Mouse (Mus musculus): ENCODE measurements around the gene Pepd. TPM values are rescaled to one million over a fixed set of nuclear protein-coding genes. Genes with fewer than 3 reads are reported as not detected.
A peak's percentile ranks its signal among the peaks of the same experiment; 100 is the strongest.

Gene Pepd
- polyA plus RNA-seq (2014; fragmentation: Nextera tagmentation; extraction: Ambion mirVana) = 62.9 and 74.2 TPM in 2 replicates

GRCm38 (mm10) chr7:34911919-34912897 is at the start of gene Pepd:
Pepd (plus strand) TSS chr7:34912379.
- Histone ChIP-seq H3K9me3 (ENCODE audit: control insufficient read depth, low read length) (no peaks in the 10 kb centered on the region), H3K4me2 (ENCODE audit: low read depth) (peak within 1 kb of the TSS; percentile 78), H3K9ac (ENCODE audit: low read length) (peak within 1 kb of the TSS; percentile 73), H3K4me1 (ENCODE audit: control insufficient read depth, insufficient read depth, low read length) (peaks cover 5% of the 10 kb centered on the region; the same call in 1 of the 2 replicates), H3K36me3 (ENCODE audit: control insufficient read depth, insufficient read depth, low read length) (no peaks in the 10 kb centered on the region), H3K27ac (ENCODE audit: low read depth, low read length) (no peak within 1 kb of the TSS), H3K27me3 (ENCODE audit: control insufficient read depth, insufficient read depth, low read length) (no peaks in the 10 kb centered on the region), H3K4me3 (ENCODE audit: low read depth, low read length) (peak within 1 kb of the TSS; percentile 73)
- WGBS = 6% methylated on average over 44 of the region's 44 CpGs
- DNase-seq (ENCODE audit: low spot score) (peak; percentile 92), ATAC-seq (ENCODE audit: insufficient read depth, low FRiP score, low TSS enrichment) (peak; percentile 95)

GRCm38 (mm10) chr7:34867289-34867688 is 44.9 kb upstream of the Pepd start:
- Histone ChIP-seq H3K27me3 (ENCODE audit: control insufficient read depth, insufficient read depth, low read length) (no peaks in the 10 kb centered on the region), H3K4me3 (ENCODE audit: low read depth, low read length) (no peak overlapping the region), H3K4me2 (ENCODE audit: low read depth) (no peak overlapping the region), H3K27ac (ENCODE audit: low read depth, low read length) (no peak overlapping the region), H3K9me3 (ENCODE audit: control insufficient read depth, low read length) (no peaks in the 10 kb centered on the region), H3K9ac (ENCODE audit: low read length) (no peak overlapping the region), H3K4me1 (ENCODE audit: control insufficient read depth, insufficient read depth, low read length) (no peaks in the 10 kb centered on the region), H3K36me3 (ENCODE audit: control insufficient read depth, insufficient read depth, low read length) (no peaks in the 10 kb centered on the region)
- WGBS = 71% methylated on average over 6 of the region's 6 CpGs
- no peak for ATAC-seq (ENCODE audit: insufficient read depth, low FRiP score, low TSS enrichment)
- no peak for DNase-seq (ENCODE audit: low spot score)

GRCm38 (mm10) chr7:34869693-34870092 is 42.5 kb upstream of the Pepd start:
- 77% methylated on average over 13 of the region's 13 CpGs for WGBS
- no peak overlapping the region for H3K4me3 ChIP-seq (ENCODE audit: low read depth, low read length)
- ATAC-seq (ENCODE audit: insufficient read depth, low FRiP score, low TSS enrichment) = peak; percentile 38; the same call in 1 of the 2 replicates

GRCm38 (mm10) chr7:34876787-34877186 is 35.4 kb upstream of the Pepd start:
- H3K27ac ChIP-seq (ENCODE audit: low read depth, low read length) = no peak overlapping the region
- 67% methylated on average over 7 of the region's 7 CpGs for WGBS

More at GRCm38 (mm10) chr7:34869693-34870092, 42.5 kb upstream of the Pepd start:
- peak; percentile 28 for DNase-seq (ENCODE audit: low spot score)
- Histone ChIP-seq H3K27me3 (ENCODE audit: control insufficient read depth, insufficient read depth, low read length) (no peaks in the 10 kb centered on the region), H3K36me3 (ENCODE audit: control insufficient read depth, insufficient read depth, low read length) (no peaks in the 10 kb centered on the region), H3K4me1 (ENCODE audit: control insufficient read depth, insufficient read depth, low read length) (no peaks in the 10 kb centered on the region), H3K4me2 (ENCODE audit: low read depth) (no peak overlapping the region), H3K9me3 (ENCODE audit: control insufficient read depth, low read length) (no peaks in the 10 kb centered on the region), H3K27ac (ENCODE audit: low read depth, low read length) (no peak overlapping the region), H3K9ac (ENCODE audit: low read length) (no peak overlapping the region)

GRCm38 (mm10) chr7:34877820-34878219 is 34.4 kb upstream of the Pepd start:
- H3K4me1 ChIP-seq (ENCODE audit: control insufficient read depth, insufficient read depth, low read length) = no peaks in the 10 kb centered on the region
- H3K4me3 ChIP-seq (ENCODE audit: low read depth, low read length) = no peak overlapping the region
- H3K9me3 ChIP-seq (ENCODE audit: control insufficient read depth, low read length) = no peaks in the 10 kb centered on the region
- 69% methylated on average over 7 of the region's 7 CpGs for WGBS
- DNase-seq (ENCODE audit: low spot score) (no peak), ATAC-seq (ENCODE audit: insufficient read depth, low FRiP score, low TSS enrichment) (no peak)
- H3K4me2 ChIP-seq (ENCODE audit: low read depth) = no peak overlapping the region
- H3K36me3 ChIP-seq (ENCODE audit: control insufficient read depth, insufficient read depth, low read length) = no peaks in the 10 kb centered on the region
- H3K9ac ChIP-seq (ENCODE audit: low read length) = no peak overlapping the region
- no peaks in the 10 kb centered on the region for H3K27me3 ChIP-seq (ENCODE audit: control insufficient read depth, insufficient read depth, low read length)
- no peak overlapping the region for H3K27ac ChIP-seq (ENCODE audit: low read depth, low read length)

More at GRCm38 (mm10) chr7:34876787-34877186, 35.4 kb upstream of the Pepd start:
- Histone ChIP-seq H3K4me1 (ENCODE audit: control insufficient read depth, insufficient read depth, low read length) (no peaks in the 10 kb centered on the region), H3K9me3 (ENCODE audit: control insufficient read depth, low read length) (no peaks in the 10 kb centered on the region), H3K27me3 (ENCODE audit: control insufficient read depth, insufficient read depth, low read length) (no peaks in the 10 kb centered on the region), H3K4me3 (ENCODE audit: low read depth, low read length) (no peak overlapping the region), H3K9ac (ENCODE audit: low read length) (no peak overlapping the region), H3K36me3 (ENCODE audit: control insufficient read depth, insufficient read depth, low read length) (no peaks in the 10 kb centered on the region), H3K4me2 (ENCODE audit: low read depth) (no peak overlapping the region)
- ATAC-seq (ENCODE audit: insufficient read depth, low FRiP score, low TSS enrichment) (no peak), DNase-seq (ENCODE audit: low spot score) (no peak)

GRCm38 (mm10) chr7:34888441-34888840 is 23.7 kb upstream of the Pepd start:
- no peaks in the 10 kb centered on the region for H3K36me3 ChIP-seq (ENCODE audit: control insufficient read depth, insufficient read depth, low read length)
- H3K4me3 ChIP-seq (ENCODE audit: low read depth, low read length) = no peak overlapping the region
- H3K27ac ChIP-seq (ENCODE audit: low read depth, low read length) = no peak overlapping the region
- DNase-seq (ENCODE audit: low spot score) (no peak), ATAC-seq (ENCODE audit: insufficient read depth, low FRiP score, low TSS enrichment) (no peak)
- WGBS = 79% methylated on average over 6 of the region's 6 CpGs
- H3K27me3 ChIP-seq (ENCODE audit: control insufficient read depth, insufficient read depth, low read length) = no peaks in the 10 kb centered on the region
- no peaks in the 10 kb centered on the region for H3K4me1 ChIP-seq (ENCODE audit: control insufficient read depth, insufficient read depth, low read length)
- H3K4me2 ChIP-seq (ENCODE audit: low read depth) = no peak overlapping the region
- no peak overlapping the region for H3K9ac ChIP-seq (ENCODE audit: low read length)
- H3K9me3 ChIP-seq (ENCODE audit: control insufficient read depth, low read length) = no peaks in the 10 kb centered on the region

- no peaks in the 10 kb centered on the region for H3K27me3 ChIP-seq (ENCODE audit: control insufficient read depth, insufficient read depth, low read length)
- no peaks in the 10 kb centered on the region for H3K36me3 ChIP-seq (ENCODE audit: control insufficient read depth, insufficient read depth, low read length)
- H3K9me3 ChIP-seq (ENCODE audit: control insufficient read depth, low read length) = no peaks in the 10 kb centered on the region
- H3K4me3 ChIP-seq (ENCODE audit: low read depth, low read length) = no peak overlapping the region
- H3K27ac ChIP-seq (ENCODE audit: low read depth, low read length) = no peak overlapping the region
- no peak overlapping the region for H3K9ac ChIP-seq (ENCODE audit: low read length)
- no peak overlapping the region for H3K4me2 ChIP-seq (ENCODE audit: low read depth)
- no peak for ATAC-seq (ENCODE audit: insufficient read depth, low FRiP score, low TSS enrichment)
- 72% methylated on average over 12 of the region's 12 CpGs for WGBS
- DNase-seq (ENCODE audit: low spot score) = no peak
- H3K4me1 ChIP-seq (ENCODE audit: control insufficient read depth, insufficient read depth, low read length) = no peaks in the 10 kb centered on the region
Measured at GRCm38 (mm10) chr7:34888891-34889290, 23.3 kb upstream of the Pepd start.

GRCm38 (mm10) chr7:34892845-34893244 is 19.3 kb upstream of the Pepd start:
- H3K27me3 ChIP-seq (ENCODE audit: control insufficient read depth, insufficient read depth, low read length) = no peaks in the 10 kb centered on the region
- peaks cover 7% of the 10 kb centered on the region for H3K4me1 ChIP-seq (ENCODE audit: control insufficient read depth, insufficient read depth, low read length)
- no peaks in the 10 kb centered on the region for H3K36me3 ChIP-seq (ENCODE audit: control insufficient read depth, insufficient read depth, low read length)
- H3K4me2 ChIP-seq (ENCODE audit: low read depth) = no peak overlapping the region
- H3K27ac ChIP-seq (ENCODE audit: low read depth, low read length) = no peak overlapping the region
- no peaks in the 10 kb centered on the region for H3K9me3 ChIP-seq (ENCODE audit: control insufficient read depth, low read length)
- no peak for DNase-seq (ENCODE audit: low spot score)
- ATAC-seq (ENCODE audit: insufficient read depth, low FRiP score, low TSS enrichment) = no peak
- 86% methylated on average over 1 of the region's 1 CpGs for WGBS
- no peak overlapping the region for H3K4me3 ChIP-seq (ENCODE audit: low read depth, low read length)
- H3K9ac ChIP-seq (ENCODE audit: low read length) = no peak overlapping the region

- Histone ChIP-seq H3K27ac (ENCODE audit: low read depth, low read length) (no peak overlapping the region), H3K9me3 (ENCODE audit: control insufficient read depth, low read length) (no peaks in the 10 kb centered on the region), H3K4me3 (ENCODE audit: low read depth, low read length) (no peak overlapping the region), H3K4me2 (ENCODE audit: low read depth) (no peak overlapping the region), H3K4me1 (ENCODE audit: control insufficient read depth, insufficient read depth, low read length) (peaks cover 7% of the 10 kb centered on the region), H3K9ac (ENCODE audit: low read length) (no peak overlapping the region), H3K36me3 (ENCODE audit: control insufficient read depth, insufficient read depth, low read length) (no peaks in the 10 kb centered on the region), H3K27me3 (ENCODE audit: control insufficient read depth, insufficient read depth, low read length) (no peaks in the 10 kb centered on the region)
- DNase-seq (ENCODE audit: low spot score) (no peak), ATAC-seq (ENCODE audit: insufficient read depth, low FRiP score, low TSS enrichment) (no peak)
- WGBS = 94% methylated on average over 4 of the region's 4 CpGs
Measured at GRCm38 (mm10) chr7:34896461-34896860, 15.7 kb upstream of the Pepd start.

All from neural tube, embryonic 11.5 days (tissue).